Mouse (Mus musculus) CH12.LX (cell line): ENCODE data around the gene Serpinc1. TPM values are rescaled to one million over a fixed set of nuclear protein-coding genes. Genes with fewer than 3 reads are reported as not detected.
"Not testable (repeated sequence)": the region's sequence is repeated elsewhere in the genome, so short reads cannot be mapped to it uniquely, and the experiment has no call there.

ENCODE experiments used
- DNase-seq: peaks from one replicate; pipeline ENCODE4 v3.0.0-alpha.2; 2013; ENCODE audit errors: extremely low read depth
- H3K27ac ChIP-seq: 2 replicates; pipeline ENCODE4 v1.5.1; 2012; ENCODE audit warnings: low read depth, mild to moderate bottlenecking, control low read depth, moderate library complexity; ENCODE audit not compliant: insufficient read depth
- H3K27me3 ChIP-seq: replicated peaks from 2 replicates; pipeline ENCODE3; 2012; ENCODE audit warnings: inconsistent platforms
- H3K36me3 ChIP-seq, 2 experiments: replicated peaks in 1 of 2; 2 replicates each; pipeline versions ENCODE3 to v1.6.1; 2012; ENCODE audit warnings: inconsistent platforms in 1 of 2, low read length in 1 of 2, mild to moderate bottlenecking in 1 of 2, mixed read lengths in 1 of 2, moderate library complexity in 1 of 2; ENCODE audit not compliant: control insufficient read depth in 1 of 2, insufficient read depth in 1 of 2
- H3K4me1 ChIP-seq, 2 experiments: 2 replicates each; pipeline ENCODE4 v1.6.1; 2012; ENCODE audit warnings: inconsistent platforms in 1 of 2, moderate library complexity in 1 of 2; ENCODE audit not compliant: insufficient read depth in 2 of 2, control insufficient read depth in 1 of 2
- H3K4me2 ChIP-seq: 2 replicates; pipeline ENCODE4 v1.6.1; 2012; ENCODE audit warnings: low read depth, mild to moderate bottlenecking, control low read depth; ENCODE audit not compliant: poor library complexity, insufficient read depth, severe bottlenecking
- H3K4me3 ChIP-seq, 3 experiments: fragments of 150-350 bp in 1 of 3; sonication (generic) in 1 of 3; replicated peaks in 1 of 3; 2 replicates each; pipeline versions ENCODE3 to v1.5.1; 2011 to 2012; ENCODE audit warnings: low read depth in 2 of 3, low read length in 2 of 3, mild to moderate bottlenecking in 2 of 3, moderate library complexity in 2 of 3, control low read depth in 1 of 3, improper control_type of control experiment in 1 of 3, inconsistent platforms in 1 of 3, mixed read lengths in 1 of 3; ENCODE audit not compliant: poor library complexity in 1 of 3
- H3K79me2 ChIP-seq: replicated peaks from 2 replicates; pipeline ENCODE4 v1.6.1; 2012; ENCODE audit warnings: mild to moderate bottlenecking, moderate library complexity; ENCODE audit not compliant: control insufficient read depth, poor library complexity, insufficient read depth, severe bottlenecking; ENCODE audit errors: extremely low read depth
- H3K9ac ChIP-seq: 2 replicates; pipeline ENCODE4 v1.6.1; 2012; ENCODE audit warnings: low read depth, mild to moderate bottlenecking, control low read depth, moderate library complexity; ENCODE audit not compliant: insufficient read depth
- H3K9me3 ChIP-seq: replicated peaks from 2 replicates; pipeline ENCODE3; 2012; ENCODE audit warnings: low read length, inconsistent platforms, mixed read lengths
- BHLHE40 ChIP-seq: IDR thresholded peaks from 2 replicates; pipeline ENCODE4 v1.6.1; 2011; ENCODE audit warnings: mild to moderate bottlenecking, low read depth, low read length, improper control_type of control experiment
- CHD1 ChIP-seq: IDR thresholded peaks from 2 replicates; pipeline ENCODE4 v1.6.1; 2012; ENCODE audit warnings: low read depth, low read length, improper control_type of control experiment, inconsistent platforms
- GABPA ChIP-seq: IDR thresholded peaks from 2 replicates; pipeline ENCODE4 v1.6.1; 2012; ENCODE audit warnings: low read depth, low read length, improper control_type of control experiment, inconsistent platforms; ENCODE audit not compliant: insufficient replicate concordance
- IRF4 ChIP-seq: IDR thresholded peaks from 2 replicates; pipeline ENCODE4 v1.6.1; 2014; ENCODE audit warnings: low read depth, mild to moderate bottlenecking, inconsistent platforms, low read length, improper control_type of control experiment
- JUND ChIP-seq: conservative IDR thresholded peaks from 2 replicates; pipeline ENCODE4 v1.6.1; 2011; ENCODE audit warnings: low read depth, low read length, improper control_type of control experiment
- KAT2A ChIP-seq: IDR thresholded peaks from 2 replicates; pipeline ENCODE4 v1.6.1; 2012; ENCODE audit warnings: low read length, improper control_type of control experiment, inconsistent platforms; ENCODE audit not compliant: insufficient replicate concordance
- MAFK ChIP-seq: IDR thresholded peaks from 2 replicates; pipeline ENCODE4 v1.6.1; 2011; ENCODE audit warnings: low read length, improper control_type of control experiment; ENCODE audit not compliant: insufficient replicate concordance
- MAX ChIP-seq: IDR thresholded peaks from 2 replicates; pipeline ENCODE4 v1.6.1; 2011; ENCODE audit warnings: low read length, improper control_type of control experiment
- MAZ ChIP-seq: IDR thresholded peaks from 2 replicates; pipeline ENCODE4 v1.6.1; 2012; ENCODE audit warnings: low read depth, mild to moderate bottlenecking, inconsistent platforms, low read length, improper control_type of control experiment, moderate library complexity
- MXI1 ChIP-seq: IDR thresholded peaks from 2 replicates; pipeline ENCODE4 v1.6.1; 2011; ENCODE audit warnings: mild to moderate bottlenecking, low read depth, low read length, improper control_type of control experiment
- MYC ChIP-seq: IDR thresholded peaks from 2 replicates; pipeline ENCODE4 v1.6.1; 2011; ENCODE audit warnings: low read depth, mild to moderate bottlenecking, improper control_type of control experiment, low read length
- NELFE ChIP-seq: IDR thresholded peaks from 2 replicates; pipeline ENCODE4 v1.6.1; 2011; ENCODE audit warnings: low read depth, low read length, improper control_type of control experiment
- NRF1 ChIP-seq: IDR thresholded peaks from 2 replicates; pipeline ENCODE4 v1.6.1; 2014; ENCODE audit warnings: low read depth, mild to moderate bottlenecking, inconsistent platforms, low read length, improper control_type of control experiment, moderate library complexity
- POLR2A ChIP-seq: IDR thresholded peaks from 2 replicates; pipeline ENCODE4 v1.6.1; 2011; ENCODE audit warnings: low read depth, mild to moderate bottlenecking, improper control_type of control experiment, low read length
- POLR2AphosphoS2 ChIP-seq: IDR thresholded peaks from 2 replicates; pipeline ENCODE4 v1.6.1; 2011; ENCODE audit warnings: low read depth, low read length, improper control_type of control experiment
- RCOR1 ChIP-seq: conservative IDR thresholded peaks from 2 replicates; pipeline ENCODE4 v1.6.1; 2012; ENCODE audit warnings: low read depth, mild to moderate bottlenecking, inconsistent platforms, low read length, improper control_type of control experiment
- TBP ChIP-seq: conservative IDR thresholded peaks from 2 replicates; pipeline ENCODE4 v1.6.1; 2011; ENCODE audit warnings: low read depth, low read length, improper control_type of control experiment
- TCF12 ChIP-seq: IDR thresholded peaks from 2 replicates; pipeline ENCODE4 v1.6.1; 2014; ENCODE audit warnings: low read depth, mild to moderate bottlenecking, inconsistent platforms, low read length, improper control_type of control experiment
- USF1 ChIP-seq: IDR thresholded peaks from 2 replicates; pipeline ENCODE4 v1.6.1; 2014; ENCODE audit warnings: low read depth, mild to moderate bottlenecking, inconsistent platforms, low read length, improper control_type of control experiment
- USF2 ChIP-seq: conservative IDR thresholded peaks from 2 replicates; pipeline ENCODE4 v1.6.1; 2011; ENCODE audit warnings: low read depth, low read length, improper control_type of control experiment
- ZC3H11A ChIP-seq: IDR thresholded peaks from 2 replicates; pipeline ENCODE4 v1.6.1; 2012; ENCODE audit warnings: low read depth, mild to moderate bottlenecking, inconsistent platforms, low read length, improper control_type of control experiment
- ZKSCAN1 ChIP-seq: IDR thresholded peaks from 2 replicates; pipeline ENCODE4 v1.6.1; 2012; ENCODE audit warnings: low read depth, inconsistent platforms, low read length, improper control_type of control experiment, borderline replicate concordance
- ZNF384 ChIP-seq: IDR thresholded peaks from 2 replicates; pipeline ENCODE4 v1.6.1; 2012; ENCODE audit warnings: low read depth, low read length, improper control_type of control experiment, inconsistent platforms
- dilution Hi-C: fragments of 300-500 bp; cut with MboI; formaldehyde crosslinking; loops from 2 replicates; pipeline ENCODE4 v1.14.3; 2020; ENCODE audit warnings: low sequenced_read_pairs; ENCODE audit not compliant: extremely low pct_unique_long_range_greater_than_20kb, extremely low pct_ligation_motif_present
- in situ Hi-C: fragments of 300-500 bp; cut with MboI; formaldehyde crosslinking; loops from 3 replicates; pipeline ENCODE4 v1.14.3; 2019; ENCODE audit warnings: low sequenced_read_pairs, low pct_ligation_motif_present, low pct_unique_long_range_greater_than_20kb, mixed read lengths
- polyA plus RNA-seq: library from polyadenylated mRNA; unstranded; fragments of >175 nt; gene quantifications from 2 replicates; pipeline ENCODE4 v1.2.1, GENCODE M21; 2012; ENCODE audit warnings: low read depth; ENCODE audit not compliant: insufficient read length
- total RNA-seq, 2 experiments: library from RNA; depleted of rRNA; stranded (reverse); fragments of 300-350 nt in 1 of 2; fragments of >200 nt in 1 of 2; gene quantifications; 2 replicates each; pipeline ENCODE4 v1.2.3; 2012 to 2014

The Serpinc1 gene
- total and polyA plus RNA-seq, 3 experiments: 149 to 204 (median 202) TPM

- H3K27ac ChIP-seq: peak overlapping the region; percentile 66
- peak overlapping the region; percentile 74; the same call in 1 of the 2 replicates for H3K4me2 ChIP-seq
- dilution Hi-C loops: no loop called here
- no peaks in the 10 kb centered on the region for H3K27me3 ChIP-seq
- in situ Hi-C loops: no loop called here
- no peak for DNase-seq
- H3K4me1 ChIP-seq: peaks cover 19 to 41% of the 10 kb centered on the region in 2 experiments
- peaks cover 31% of the 10 kb centered on the region for H3K79me2 ChIP-seq
- no peaks in the 10 kb centered on the region for H3K9me3 ChIP-seq
- H3K9ac ChIP-seq: no peak overlapping the region; the same call in 1 of the 2 replicates
- peak overlapping the region in 1 of 3 experiments; percentile 21 for H3K4me3 ChIP-seq
- peaks cover 0 to 13% of the 10 kb centered on the region in 2 experiments for H3K36me3 ChIP-seq
- TF ChIP-seq TCF12 (no peak; the same call in 1 of the 2 replicates), MYC (no peak), ZNF384 (no peak), MAFK (no peak), MAZ (no peak), CHD1 (no peak), NELFE (no peak), MAX (no peak), NRF1 (no peak), MXI1 (no peak), GABPA (no peak), KAT2A (no peak), ZKSCAN1 (no peak), USF1 (no peak), JUND (no peak), POLR2AphosphoS2 (no peak), USF2 (no peak), ZC3H11A (no peak), RCOR1 (no peak), BHLHE40 (no peak)
- TF ChIP-seq, all 38 proteins: peak for 0
These were observed 4.5 kb downstream of the Serpinc1 start for GRCm38 (mm10) chr1:160982887-160983286.

- H3K4me3 ChIP-seq: peak overlapping the region; percentile 55 to 71 (median 60)
- TF ChIP-seq TCF12: 0 out of 2 replicates have a peak, but pooled peaks have one; percentile 35
- TF ChIP-seq IRF4: 0 out of 2 replicates have a peak, but pooled peaks have one; percentile 1
- TF ChIP-seq MAZ: peak; percentile 34; the same call in 1 of the 2 replicates
- TF ChIP-seq TBP: 0 out of 2 replicates have a peak, but pooled peaks have one; percentile 18
- 0 out of 2 replicates have a peak, but pooled peaks have one; percentile 11 for TF ChIP-seq POLR2A
- H3K4me2 ChIP-seq: peak overlapping the region; percentile 53
- H3K36me3 ChIP-seq: peaks cover 0 to 23% of the 10 kb centered on the region in 2 experiments
- peak overlapping the region; percentile 80 for H3K9ac ChIP-seq
- in situ Hi-C loops, DNase-seq, H3K9me3 ChIP-seq, dilution Hi-C loops, H3K27me3 ChIP-seq: not testable (repeated sequence)
- peak overlapping the region; percentile 88 for H3K27ac ChIP-seq
- H3K4me1 ChIP-seq: peaks cover 23 to 59% of the 10 kb centered on the region in 2 experiments
- H3K79me2 ChIP-seq: peaks cover 36% of the 10 kb centered on the region
These were observed 6.3 kb downstream of the Serpinc1 start for GRCm38 (mm10) chr1:160984731-160985130.
